Mouse (Mus musculus): ENCODE results near the gene Traf5.

- TF ChIP-seq POLR2A (IDR thresholded peaks at IDR 0.05; ENCODE audit: low read depth, low read length): no peak
- TF ChIP-seq CTCF (IDR thresholded peaks at IDR 0.05; ENCODE audit: extremely low read depth, insufficient read depth, insufficient read length, insufficient replicate concordance): no peak
Observed at GRCm38 (mm10) chr1:191988646-191989045, 103.7 kb downstream of the Traf5 start.

Measured in spleen, adult 2 months (tissue).